Mouse (Mus musculus) cortical plate, adult 2 months (tissue): ENCODE measurements at regions not wholly inside any gene's neighbourhood (a gene's known extent, or its start where the extent isn't known, plus 50 kb on each side); places are given as distances from the start of the nearest gene placed in this dataset.

Experiments used
- H3K27ac ChIP-seq: fragments of 200-500 bp; 2 replicates; pipeline ENCODE4 v1.5.1; 2012; ENCODE audit warnings: low read length, control low read depth, inconsistent platforms; ENCODE audit not compliant: insufficient read depth
- H3K4me1 ChIP-seq: fragments of 200-500 bp; 2 replicates; pipeline ENCODE4 v1.6.1; 2011; ENCODE audit warnings: low read length; ENCODE audit not compliant: control insufficient read depth, insufficient read depth
- H3K4me3 ChIP-seq: fragments of 200-500 bp; 2 replicates; pipeline ENCODE4 v1.5.1; 2011; ENCODE audit warnings: mild to moderate bottlenecking, low read length, control low read depth; ENCODE audit not compliant: insufficient read depth
- CTCF ChIP-seq: fragments of 200-500 bp; IDR thresholded peaks from 2 replicates; pipeline ENCODE4 v1.5.1; 2011; ENCODE audit warnings: mild to moderate bottlenecking, control low read depth, low read length; ENCODE audit not compliant: insufficient read depth; ENCODE audit errors: extremely low read depth
- POLR2A ChIP-seq: fragments of 200-500 bp; IDR thresholded peaks from 2 replicates; pipeline ENCODE4 v1.6.1; 2011; ENCODE audit warnings: mild to moderate bottlenecking, low read length, control low read depth; ENCODE audit not compliant: insufficient read depth; ENCODE audit errors: extremely low read depth

DNA sequence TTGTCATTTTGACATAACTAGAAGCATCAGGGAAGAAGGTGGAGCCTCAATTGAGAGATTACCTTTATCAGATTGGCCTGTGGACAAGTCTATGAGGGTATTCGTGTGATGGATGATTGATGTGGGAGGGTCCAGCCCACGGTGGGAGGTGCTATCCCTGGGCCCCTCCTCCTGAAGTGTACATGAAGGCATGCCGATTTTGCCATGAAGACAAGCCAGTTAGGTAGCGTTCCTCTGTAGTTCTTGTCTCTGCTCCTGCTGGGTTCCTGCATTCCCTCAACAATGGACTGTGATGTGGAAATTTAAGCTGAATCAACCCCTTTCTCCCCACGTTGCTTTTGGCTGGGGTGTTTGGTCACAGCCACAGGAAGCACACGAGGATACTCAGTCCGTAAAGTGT lies 317.5 kb downstream of the Gm49356 start:
- no peak overlapping the region for H3K27ac ChIP-seq
- TF ChIP-seq POLR2A (no peak), CTCF (no peak)
- H3K4me3 ChIP-seq = no peak overlapping the region
- peaks cover 1% of the 10 kb centered on the region; the same call in 1 of the 2 replicates for H3K4me1 ChIP-seq

DNA sequence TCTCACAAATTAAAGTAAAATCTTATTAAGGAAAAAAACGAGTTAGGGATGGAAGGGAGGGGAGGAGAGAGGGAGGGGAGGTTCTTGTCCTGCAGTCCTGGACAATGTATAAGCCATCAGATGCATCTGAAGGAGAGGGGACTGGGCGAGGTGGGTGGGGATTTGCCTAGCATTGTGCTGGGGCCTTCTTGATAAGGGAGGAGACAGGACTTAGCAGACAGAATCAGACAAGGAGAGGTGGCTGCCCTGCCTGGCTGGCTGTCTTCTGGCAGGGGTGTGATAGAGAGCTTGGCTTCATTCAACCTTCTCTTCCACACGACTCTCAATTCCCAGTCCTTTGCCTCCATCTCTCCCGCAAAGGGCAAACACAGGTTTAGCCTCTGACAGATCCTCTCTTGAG lies 318.9 kb downstream of the Gm49356 start:
- no peak overlapping the region for H3K4me3 ChIP-seq
- peaks cover 1% of the 10 kb centered on the region; the same call in 1 of the 2 replicates for H3K4me1 ChIP-seq
- no peak overlapping the region for H3K27ac ChIP-seq
- TF ChIP-seq CTCF (no peak), POLR2A (no peak)

GRCm38 (mm10) chr15:59212362-59212761 lies 323.3 kb downstream of the Gm49356 start:
- H3K4me1 ChIP-seq = no peaks in the 10 kb centered on the region
- no peak overlapping the region for H3K27ac ChIP-seq
- no peak overlapping the region for H3K4me3 ChIP-seq
- TF ChIP-seq CTCF = no peak

DNA sequence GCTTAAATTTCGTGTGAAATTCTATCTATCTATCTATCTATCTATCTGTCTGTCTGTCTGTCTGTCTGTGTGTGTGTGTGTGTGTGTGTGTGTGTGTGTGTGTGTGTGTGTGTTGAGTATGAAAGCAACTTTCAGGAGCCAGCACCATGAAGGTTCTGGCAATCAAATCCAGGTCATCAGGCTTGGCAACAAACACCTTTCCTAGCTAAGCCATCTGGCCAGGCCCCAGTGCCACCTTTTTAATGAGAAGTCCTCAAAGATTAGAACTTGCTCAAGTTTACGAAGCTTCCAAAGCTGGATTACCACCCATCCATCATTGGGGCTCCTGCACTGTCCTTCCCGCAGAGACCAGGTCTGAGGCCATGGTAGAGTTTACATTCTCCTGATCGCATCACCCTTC lies 325.0 kb downstream of the Gm49356 start:
- TF ChIP-seq POLR2A (no peak), CTCF (no peak)
- no peak overlapping the region for H3K4me3 ChIP-seq

GRCm38 (mm10) chr15:59215239-59215638 lies 326.1 kb downstream of the Gm49356 start:
- no peak overlapping the region for H3K4me3 ChIP-seq
- TF ChIP-seq POLR2A (no peak), CTCF (no peak)
- no peak overlapping the region for H3K27ac ChIP-seq
- H3K4me1 ChIP-seq = no peaks in the 10 kb centered on the region

More for the DNA sequence above, 325.0 kb downstream of the Gm49356 start:
- no peaks in the 10 kb centered on the region for H3K4me1 ChIP-seq
- no peak overlapping the region for H3K27ac ChIP-seq

DNA sequence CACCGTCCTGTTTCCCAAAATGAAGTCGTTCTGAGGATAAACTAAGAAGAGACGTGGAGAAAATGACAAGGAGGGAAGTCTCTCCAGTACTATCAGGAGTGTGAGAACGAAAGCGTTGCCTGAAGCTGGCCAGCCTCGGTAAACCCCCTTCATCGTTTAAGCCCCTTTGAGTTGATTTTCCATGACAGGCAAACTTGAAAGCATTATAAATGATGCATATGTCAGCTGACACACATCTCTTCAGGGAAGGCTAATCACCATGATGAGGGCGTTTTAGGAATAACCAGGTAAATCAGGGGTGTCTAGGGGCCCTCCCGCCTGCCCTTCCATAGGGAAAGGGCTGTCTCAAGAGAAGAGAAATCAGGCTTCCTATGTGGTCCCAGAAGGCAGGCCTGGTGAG lies 328.4 kb downstream of the Gm49356 start:
- H3K27ac ChIP-seq = no peak overlapping the region
- TF ChIP-seq POLR2A = no peak
- TF ChIP-seq CTCF = no peak
- no peaks in the 10 kb centered on the region for H3K4me1 ChIP-seq
- no peak overlapping the region for H3K4me3 ChIP-seq

- TF ChIP-seq POLR2A = no peak
- TF ChIP-seq CTCF = no peak
- H3K4me1 ChIP-seq = no peaks in the 10 kb centered on the region
- no peak overlapping the region for H3K27ac ChIP-seq
- no peak overlapping the region for H3K4me3 ChIP-seq
Measured at GRCm38 (mm10) chr15:59218916-59219315, 329.8 kb downstream of the Gm49356 start.

DNA sequence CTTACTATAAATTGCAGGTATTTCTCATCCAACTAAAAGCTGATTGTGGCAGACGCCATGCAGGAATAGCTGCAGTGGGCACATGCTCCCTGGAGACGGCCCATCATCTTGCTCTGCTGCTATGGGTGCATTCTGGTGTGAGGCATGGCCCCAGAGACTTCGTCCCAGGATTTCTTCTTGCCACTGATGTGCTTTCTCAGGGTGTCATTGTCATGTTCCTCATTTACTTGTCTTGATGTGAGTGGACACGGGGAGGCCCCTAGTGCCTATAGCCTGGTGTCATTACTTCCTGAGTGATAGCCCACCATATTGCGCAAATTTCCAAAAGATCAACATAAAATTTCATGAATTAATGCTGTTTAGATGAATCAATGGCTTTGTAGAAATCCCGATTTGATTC lies 336.5 kb downstream of the Gm49356 start:
- no peaks in the 10 kb centered on the region for H3K4me1 ChIP-seq
- no peak overlapping the region for H3K27ac ChIP-seq
- TF ChIP-seq CTCF (no peak), POLR2A (no peak)
- H3K4me3 ChIP-seq = no peak overlapping the region

DNA sequence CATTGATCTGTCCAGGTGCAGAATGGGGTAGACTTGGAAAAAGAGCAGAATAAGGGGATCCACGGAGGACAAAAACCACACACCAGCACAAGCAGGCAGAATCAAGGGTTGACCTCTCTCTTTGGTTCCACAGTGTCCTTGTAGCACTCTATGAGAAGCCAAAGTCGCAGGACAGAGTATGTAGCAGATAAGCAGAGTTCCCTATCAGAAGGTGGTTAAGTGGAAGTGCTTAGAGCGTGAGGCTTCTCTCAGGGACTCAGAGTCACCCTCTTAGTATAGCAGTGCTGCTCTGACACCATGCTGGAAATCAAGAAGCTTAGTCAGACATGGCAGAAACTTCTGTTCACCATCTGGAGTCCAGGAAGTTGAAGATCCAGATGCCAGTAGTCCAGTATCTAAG lies 338.2 kb downstream of the Gm49356 start:
- TF ChIP-seq CTCF = no peak
- no peak for TF ChIP-seq POLR2A
- Histone ChIP-seq H3K27ac (no peak overlapping the region), H3K4me3 (no peak overlapping the region), H3K4me1 (no peaks in the 10 kb centered on the region)

GRCm38 (mm10) chr15:59230536-59230935 lies 341.4 kb downstream of the Gm49356 start:
- H3K27ac ChIP-seq = no peak overlapping the region
- no peaks in the 10 kb centered on the region for H3K4me1 ChIP-seq
- TF ChIP-seq CTCF (no peak), POLR2A (no peak)
- H3K4me3 ChIP-seq = no peak overlapping the region

GRCm38 (mm10) chr15:59231703-59232102 lies 342.6 kb downstream of the Gm49356 start:
- H3K4me1 ChIP-seq = no peaks in the 10 kb centered on the region

More at GRCm38 (mm10) chr15:59231703-59232102, 342.6 kb downstream of the Gm49356 start:
- no peak overlapping the region for H3K4me3 ChIP-seq
- TF ChIP-seq POLR2A (no peak), CTCF (no peak)
- H3K27ac ChIP-seq = no peak overlapping the region
